29 mouse cellular contexts compared by ENCODE assay signal in the genomic region with DNA sequence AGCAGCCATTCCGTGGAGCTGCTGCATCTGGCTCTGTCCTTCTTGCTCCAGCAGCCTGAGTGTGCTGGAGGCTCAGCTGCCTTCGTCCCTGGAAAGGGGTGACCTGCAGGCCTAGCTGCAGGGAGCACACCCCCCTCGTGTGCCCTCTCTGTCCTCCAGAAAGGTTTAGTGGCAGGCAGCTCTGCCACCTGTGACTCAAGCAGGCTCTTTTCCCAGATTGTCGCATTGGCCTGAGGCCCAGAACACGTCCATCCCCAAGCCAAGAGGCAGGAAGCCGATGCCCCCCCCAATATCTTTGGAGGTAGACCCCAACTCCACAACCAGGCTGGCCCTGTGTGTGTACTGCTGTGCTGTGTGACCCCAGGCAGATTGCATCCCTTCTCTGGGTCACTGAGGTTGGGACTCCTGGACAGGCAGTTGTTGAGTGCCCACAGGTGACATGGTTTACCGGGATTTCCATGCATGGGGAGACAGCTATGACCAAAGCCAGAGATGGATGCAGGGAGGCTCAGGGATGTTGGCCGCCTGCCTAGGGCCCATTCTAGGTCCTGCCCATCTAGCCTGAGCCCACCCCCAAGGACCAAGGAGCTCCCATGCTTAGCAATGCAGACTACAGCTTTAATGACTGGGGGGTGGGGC. TPM values are rescaled to one million over a fixed set of nuclear protein-coding genes. Genes with fewer than 3 reads are reported as not detected.
DNase-seq lines count a peak whose midpoint lies in the region; ATAC-seq lines count a peak whose summit lies in the region.
"Had no signal": no experiment of that assay in that cellular context is flagged by ENCODE, and none has a peak within 500 bp of the region (broad histone marks: within the 10 kb centered on the region; RNA-seq: fewer than 3 reads in every experiment).

No protein-coding gene starts in this region.

- 43% methylated on average over 8 of the region's 8 CpGs for WGBS in heart, embryonic 13.5 days
- 65% methylated on average over 8 of the region's 8 CpGs for whole genome bisulfite sequencing in limb, embryonic 10.5 days

- peaks cover 67% of the 10 kb centered on the region for H3K27me3 ChIP-seq in heart, embryonic 13.5 days (replicated peaks)
- H3K27me3 ChIP-seq in limb, embryonic 10.5 days (ENCODE audit: low read depth, poor library complexity, severe bottlenecking), result peaks cover 64% of the 10 kb centered on the region

- H3K4me3 ChIP-seq in heart, embryonic 13.5 days, result no peak overlapping the region
- 0 out of 2 replicates have a peak overlapping the region, but pooled peaks have one; percentile 3 for H3K4me3 ChIP-seq in limb, embryonic 10.5 days
- H3K4me3 ChIP-seq: forebrain, embryonic 10.5 days; intestine, embryonic 15.5 days had no signal

- intact Hi-C loops in left cerebral cortex, postnatal 4 days (cut with DNase I), result no loop called here

- ATAC-seq in heart, embryonic 13.5 days (ENCODE audit: extremely low read depth, insufficient number of reproducible peaks, low FRiP score, low TSS enrichment), result no peak
- ATAC-seq: CD4-positive, CD25-positive, alpha-beta regulatory T cell, adult 4 months; intestine, embryonic 15.5 days had no signal

- H3K4me2 ChIP-seq in heart, embryonic 13.5 days, result no peak overlapping the region
- H3K4me2 ChIP-seq: liver, embryonic 11.5 days had no signal

- no peaks in the 10 kb centered on the region for H3K36me3 ChIP-seq in heart, embryonic 13.5 days
- peaks cover 3% of the 10 kb centered on the region for H3K36me3 ChIP-seq in limb, embryonic 10.5 days
- H3K36me3 ChIP-seq: embryonic facial prominence, embryonic 13.5 days; lung, embryonic 15.5 days had no signal

- peaks cover 35% of the 10 kb centered on the region for H3K4me1 ChIP-seq in heart, embryonic 13.5 days
- peaks cover 27% of the 10 kb centered on the region for H3K4me1 ChIP-seq in limb, embryonic 10.5 days

- peak; percentile 74 to 84 for DNase-seq in cerebellum, postnatal 14 days
- DNase-seq in cerebellum, adult 11 months, result no peak
- DNase-seq in heart, adult 11 months, result no peak
- peak; percentile 72 for DNase-seq in left cerebral cortex, postnatal 4 days
- DNase-seq in left cerebral cortex, adult 9 months (ENCODE audit: low spot score in 2 of 2), result no peak
- DNase-seq in limb, embryonic 10.5 days (ENCODE audit: low spot score), result no peak
- DNase-seq: adrenal gland, postnatal 14 days; embryo, embryonic 11 days; gastrocnemius, postnatal 14 days; kidney, adult 2 months; kidney, postnatal 36 days; thymus, adult 2 months; thymus, postnatal 36 days had no signal

- H3K27ac ChIP-seq in heart, embryonic 13.5 days (replicated peaks), result no peak overlapping the region
- no peak overlapping the region for H3K27ac ChIP-seq in limb, embryonic 10.5 days
- H3K27ac ChIP-seq: embryonic facial prominence, embryonic 13.5 days; hindbrain, postnatal 0 days; intestine, embryonic 15.5 days; limb, embryonic 13.5 days; lung, embryonic 15.5 days; midbrain, embryonic 10.5 days had no signal

- peak overlapping the region; percentile 47; the same call in 1 of the 2 replicates for H3K9ac ChIP-seq in heart, embryonic 13.5 days
- H3K9ac ChIP-seq: intestine, embryonic 15.5 days; limb, embryonic 13.5 days; lung, embryonic 15.5 days had no signal

- no peaks in the 10 kb centered on the region for H3K9me3 ChIP-seq in heart, embryonic 13.5 days
- no peaks in the 10 kb centered on the region for H3K9me3 ChIP-seq in limb, embryonic 10.5 days (replicated peaks)
- H3K9me3 ChIP-seq: embryonic facial prominence, embryonic 13.5 days; forebrain, embryonic 10.5 days; intestine, embryonic 15.5 days; limb, embryonic 13.5 days; lung, embryonic 15.5 days; midbrain, embryonic 10.5 days had no signal

RNA-seq across cellular contexts. Expression of a gene that starts 1.3 kb away (rescaled TPM):
- 0.16 and 0.34 TPM in 2 replicates for polyA plus RNA-seq in heart, embryonic 13.5 days (2015; fragmentation: Nextera tagmentation; extraction: Ambion mirVana)
- total RNA-seq in left cerebral cortex, postnatal 4 days (2021), result 10 to 100 TPM; 21.4 to 24.6 TPM
- 0.44 and 0.60 TPM in 2 replicates for polyA plus RNA-seq in limb, embryonic 10.5 days (2016; fragmentation: Nextera tagmentation; extraction: Ambion mirVana)
- total RNA-seq: megakaryocyte progenitor cell, adult 5-6 weeks; monocyte, adult 5-6 weeks had no signal
- polyA plus RNA-seq: CD4-positive, CD25-positive, alpha-beta regulatory T cell, adult 4 months; liver, embryonic 16.5 days had no signal

RNA-seq across cellular contexts. Expression of a gene that starts 9.8 kb away (rescaled TPM):
- 157 and 171 TPM in 2 replicates for polyA plus RNA-seq in heart, embryonic 13.5 days (2015; fragmentation: Nextera tagmentation; extraction: Ambion mirVana)
- total RNA-seq in left cerebral cortex, postnatal 4 days (2021), result 10 to 100 TPM; 62.0 to 67.4 TPM
- 358 and 440 TPM in 2 replicates for polyA plus RNA-seq in limb, embryonic 10.5 days (2016; fragmentation: Nextera tagmentation; extraction: Ambion mirVana)

RNA-seq across cellular contexts. Expression of a gene that starts 9.9 kb away (rescaled TPM):
- 27.7 and 28.5 TPM in 2 replicates for polyA plus RNA-seq in heart, embryonic 13.5 days (2015; fragmentation: Nextera tagmentation; extraction: Ambion mirVana)
- 10 to 100 TPM; 77.4 to 86.2 TPM for total RNA-seq in left cerebral cortex, postnatal 4 days (2021)
- 44.9 and 48.5 TPM in 2 replicates for polyA plus RNA-seq in limb, embryonic 10.5 days (2016; fragmentation: Nextera tagmentation; extraction: Ambion mirVana)

RNA-seq across cellular contexts. Expression of a gene that starts 18.7 kb away (rescaled TPM):
- polyA plus RNA-seq in heart, embryonic 13.5 days (2015; fragmentation: Nextera tagmentation; extraction: Ambion mirVana), result 2,053 and 2,109 TPM in 2 replicates
- total RNA-seq in left cerebral cortex, postnatal 4 days (2021), result 100 to 1,000 TPM; 393 to 396 TPM
- polyA plus RNA-seq in limb, embryonic 10.5 days (2016; fragmentation: Nextera tagmentation; extraction: Ambion mirVana), result 2,414 and 2,486 TPM in 2 replicates

RNA-seq across cellular contexts. Expression of a gene that starts 26.5 kb away (rescaled TPM):
- polyA plus RNA-seq in heart, embryonic 13.5 days (2015; fragmentation: Nextera tagmentation; extraction: Ambion mirVana), result 0.05 and 0.07 TPM in 2 replicates
- under 1 TPM; 0.12 to 0.42 TPM for total RNA-seq in left cerebral cortex, postnatal 4 days (2021)
- 0.04 TPM in 2 replicates for polyA plus RNA-seq in limb, embryonic 10.5 days (2016; fragmentation: Nextera tagmentation; extraction: Ambion mirVana)
- total RNA-seq: adrenal gland, postnatal 14 days; granulocyte monocyte progenitor cell, adult 5-6 weeks; megakaryocyte progenitor cell, adult 5-6 weeks; monocyte, adult 5-6 weeks had no signal
- polyA plus RNA-seq: CD4-positive, CD25-positive, alpha-beta regulatory T cell, adult 4 months; embryonic facial prominence, embryonic 13.5 days; forebrain, embryonic 10.5 days; heart, embryonic 16.5 days; kidney, embryonic 16.5 days; liver, embryonic 11.5 days; lung, embryonic 15.5 days had no signal

Comparison
In these comparisons a context has a peak if more than half of its experiments do, and no peak if none do; other contexts are left out.
1. DNase-seq: peak in cerebellum, postnatal 14 days (2 of 2) and left cerebral cortex, postnatal 4 days (single experiment); none in cerebellum, adult 11 months (single experiment), heart, adult 11 months (single experiment), left cerebral cortex, adult 9 months (0 of 2) and limb, embryonic 10.5 days (single experiment).